Mouse (Mus musculus) adrenal gland, adult 8-10 months (tissue): ENCODE measurements around the gene Tesmin. TPM values are rescaled to one million over a fixed set of nuclear protein-coding genes. Genes with fewer than 3 reads are reported as not detected.

Experiments
- DNase-seq: peaks from one replicate; pipeline ENCODE4 v3.0.0; 2022
- total RNA-seq, 4 experiments: library from RNA; stranded (reverse); gene quantifications; 2 replicates each; pipeline ENCODE4 v1.2.4; 2022

Gene Tesmin
- total RNA-seq, 4 experiments from 2014 or later = 0.23 to 0.91 (median 0.31) TPM

- no peak for DNase-seq
Observed at GRCm38 (mm10) chr19:3447348-3447747, 58.7 kb downstream of the Tesmin start.

DNA sequence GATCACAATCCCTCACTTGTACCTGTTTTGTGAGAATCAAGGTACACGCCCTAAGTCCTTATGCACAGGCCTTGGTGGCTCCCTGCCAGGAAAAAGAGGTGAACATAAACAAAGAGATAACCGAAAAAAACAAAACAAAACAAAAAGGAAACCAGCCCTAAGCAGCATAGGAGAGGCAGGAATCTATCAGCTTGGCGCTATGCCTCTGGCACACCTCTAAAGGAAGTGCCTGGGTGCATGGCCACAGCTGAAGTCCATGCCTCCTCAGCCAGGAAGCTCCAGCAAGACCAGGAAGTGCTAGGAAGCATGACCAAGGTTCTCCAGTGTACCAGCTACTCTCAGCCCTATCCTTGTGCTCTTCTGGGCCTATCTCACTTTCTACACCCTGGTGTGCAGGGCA lies 60.6 kb downstream of the Tesmin start:
- DNase-seq = no peak

DNA sequence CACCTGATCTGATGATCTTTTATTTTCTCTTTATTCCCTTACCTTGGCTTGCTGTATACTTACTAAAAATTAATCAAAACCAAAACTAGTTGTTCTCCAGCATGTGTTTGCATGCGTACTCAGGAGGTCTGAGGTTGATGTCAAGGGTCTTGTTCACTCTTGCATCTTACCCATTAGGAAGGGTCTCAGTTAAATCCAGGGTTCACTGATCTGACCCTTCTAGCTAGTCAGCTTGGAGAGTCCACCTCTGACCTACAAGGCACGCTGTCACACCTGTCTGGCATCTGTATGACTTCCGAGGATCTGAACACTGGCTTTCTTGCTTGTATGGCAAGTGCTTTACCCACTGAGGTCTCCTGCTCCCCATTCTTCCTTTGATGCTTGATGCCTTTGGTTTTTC lies 62.1 kb downstream of the Tesmin start:
- DNase-seq = no peak

- peak; percentile 43 for DNase-seq
Observed at GRCm38 (mm10) chr19:3451170-3451569, 62.5 kb downstream of the Tesmin start.

- DNase-seq = no peak
Observed at GRCm38 (mm10) chr19:3451649-3452048, 63.0 kb downstream of the Tesmin start.

Other genes with a start within 250 kb of the Tesmin start
- 10 to 100 TPM; 57.7 to 66.9 (median 65.7) TPM for gene Mrpl21, start 106.0 kb upstream of the Tesmin start, total RNA-seq
- 10 to 100 TPM in 1 of 4 experiments, 1 to 10 TPM in 3; 9.5 to 11.7 (median 9.6) TPM for gene Ighmbp2, start 105.8 kb upstream of the Tesmin start, total RNA-seq
- 100 to 1,000 TPM; 255 to 425 (median 320) TPM for gene Cpt1a, start 66.5 kb upstream of the Tesmin start, total RNA-seq
- gene Gal, start 25.7 kb downstream of the Tesmin start, total RNA-seq = 100 to 1,000 TPM in 1 of 4 experiments, 10 to 100 TPM in 3; 72.9 to 102 (median 81.8) TPM
- gene Ppp6r3, start 186.9 kb downstream of the Tesmin start, total RNA-seq = 100 to 1,000 TPM in 3 of 4 experiments, 10 to 100 TPM in 1; 85.3 to 110 (median 106) TPM